ENCODE assay signal across 11 mouse cellular contexts in genomic region chr1:89626940-89627339, GRCm38 (mm10).
DNase-seq lines count a peak whose midpoint lies in the region; ATAC-seq and TF ChIP-seq lines count a peak whose summit lies in the region.
"Had no signal": no experiment of that assay in that cellular context is flagged by ENCODE, and none has a peak within 500 bp of the region (broad histone marks: within the 10 kb centered on the region; RNA-seq: fewer than 3 reads in every experiment).

No protein-coding gene starts in this region.

- no peaks in the 10 kb centered on the region for H3K9me3 ChIP-seq in hindbrain, embryonic 15.5 days
- H3K9me3 ChIP-seq in intestine, postnatal 0 days (ENCODE audit: control insufficient read depth) = no peaks in the 10 kb centered on the region
- H3K9me3 ChIP-seq in midbrain, embryonic 15.5 days = no peaks in the 10 kb centered on the region
- H3K9me3 ChIP-seq: limb, embryonic 12.5 days; stomach, embryonic 15.5 days had no signal

- H3K4me3 ChIP-seq in kidney, adult 2 months (ENCODE audit: insufficient read depth, low read depth, low read length) = no peak overlapping the region
- H3K4me3 ChIP-seq in hindbrain, embryonic 15.5 days = no peak overlapping the region
- no peak overlapping the region for H3K4me3 ChIP-seq in intestine, postnatal 0 days (ENCODE audit: low read depth, low read length)
- H3K4me3 ChIP-seq in midbrain, embryonic 15.5 days = no peak overlapping the region
- H3K4me3 ChIP-seq: limb, embryonic 12.5 days; stomach, embryonic 15.5 days had no signal

- ATAC-seq in hindbrain, embryonic 15.5 days (ENCODE audit: low FRiP score, low read depth) = no peak
- peak; percentile 73 for ATAC-seq in intestine, postnatal 0 days
- ATAC-seq in midbrain, embryonic 15.5 days (replicated peaks) = no peak
- ATAC-seq: inflammation-experienced regulatory T-cells, adult 6 months had no signal

- H3K4me1 ChIP-seq in kidney, adult 2 months (ENCODE audit: control insufficient read depth, insufficient read depth, low read length) = peaks cover 5% of the 10 kb centered on the region
- H3K4me1 ChIP-seq in hindbrain, embryonic 15.5 days (replicated peaks) = peaks cover 10% of the 10 kb centered on the region; the same call in 1 of the 2 replicates
- H3K4me1 ChIP-seq in intestine, postnatal 0 days (replicated peaks; ENCODE audit: control insufficient read depth, insufficient read depth, low read length) = peaks cover 3% of the 10 kb centered on the region; the same call in 1 of the 2 replicates
- peaks cover 10% of the 10 kb centered on the region for H3K4me1 ChIP-seq in midbrain, embryonic 15.5 days
- H3K4me1 ChIP-seq: stomach, embryonic 15.5 days had no signal

- no peak for TF ChIP-seq POLR2A in kidney, adult 2 months (IDR thresholded peaks at IDR 0.05; ENCODE audit: low read depth, low read length)

- intact Hi-C loops in heart, postnatal 10 days (cut with DNase I) = no loop called here

- no peaks in the 10 kb centered on the region for H3K27me3 ChIP-seq in kidney, adult 2 months (replicated peaks; ENCODE audit: control insufficient read depth, insufficient read depth, low read length)
- H3K27me3 ChIP-seq in hindbrain, embryonic 15.5 days = no peaks in the 10 kb centered on the region
- no peaks in the 10 kb centered on the region for H3K27me3 ChIP-seq in intestine, postnatal 0 days (replicated peaks; ENCODE audit: control insufficient read depth, insufficient read depth, low read length)
- no peaks in the 10 kb centered on the region for H3K27me3 ChIP-seq in midbrain, embryonic 15.5 days (replicated peaks)
- H3K27me3 ChIP-seq: limb, embryonic 12.5 days; stomach, embryonic 15.5 days had no signal

- no peak overlapping the region for H3K4me2 ChIP-seq in hindbrain, embryonic 15.5 days
- no peak overlapping the region for H3K4me2 ChIP-seq in intestine, postnatal 0 days (replicated peaks; ENCODE audit: low read depth)
- no peak overlapping the region for H3K4me2 ChIP-seq in midbrain, embryonic 15.5 days
- H3K4me2 ChIP-seq: limb, embryonic 12.5 days; lung, embryonic 14.5 days; stomach, embryonic 15.5 days had no signal

- no peak overlapping the region for H3K9ac ChIP-seq in hindbrain, embryonic 15.5 days
- no peak overlapping the region for H3K9ac ChIP-seq in intestine, postnatal 0 days (ENCODE audit: low read depth, low read length)
- H3K9ac ChIP-seq in midbrain, embryonic 15.5 days = no peak overlapping the region
- H3K9ac ChIP-seq: limb, embryonic 12.5 days; lung, embryonic 14.5 days; stomach, embryonic 15.5 days had no signal

- no peak overlapping the region for H3K27ac ChIP-seq in kidney, adult 2 months (ENCODE audit: insufficient read depth, low read depth, low read length)
- H3K27ac ChIP-seq in hindbrain, embryonic 15.5 days (replicated peaks) = 0 out of 2 replicates have a peak overlapping the region, but pooled peaks have one; percentile 14
- peak overlapping the region; percentile 46; the same call in 1 of the 2 replicates for H3K27ac ChIP-seq in intestine, postnatal 0 days (ENCODE audit: low read depth, low read length)
- peak overlapping the region; percentile 10; the same call in 1 of the 2 replicates for H3K27ac ChIP-seq in midbrain, embryonic 15.5 days
- H3K27ac ChIP-seq: limb, embryonic 12.5 days; stomach, embryonic 15.5 days had no signal

- peak; percentile 40 for DNase-seq in kidney, adult 2 months
- no peak for DNase-seq in kidney, adult 18-20 months
- DNase-seq in gastrocnemius, adult 8-10 months (ENCODE audit: low spot score in 2 of 2) = no peak
- no peak for DNase-seq in heart, postnatal 10 days
- DNase-seq: lung, embryonic 14.5 days had no signal

- 45% methylated on average over 10 of the region's 10 CpGs for WGBS in kidney, adult 2 months
- 45% methylated on average over 10 of the region's 10 CpGs for WGBS in hindbrain, embryonic 15.5 days
- 69% methylated on average over 10 of the region's 10 CpGs for WGBS in intestine, postnatal 0 days
- whole genome bisulfite sequencing in midbrain, embryonic 15.5 days = 61% methylated on average over 10 of the region's 10 CpGs

- no peaks in the 10 kb centered on the region for H3K36me3 ChIP-seq in kidney, adult 2 months (ENCODE audit: control insufficient read depth, insufficient read depth, low read length)
- 0 out of 2 replicates have a peak, but pooled peaks cover 3% of the 10 kb centered on the region for H3K36me3 ChIP-seq in hindbrain, embryonic 15.5 days
- H3K36me3 ChIP-seq in intestine, postnatal 0 days (ENCODE audit: control insufficient read depth, insufficient read depth) = peaks cover 6% of the 10 kb centered on the region; the same call in 1 of the 2 replicates
- H3K36me3 ChIP-seq in midbrain, embryonic 15.5 days (replicated peaks) = no peaks in the 10 kb centered on the region

- TF ChIP-seq CTCF in kidney, adult 2 months (conservative IDR thresholded peaks at IDR 0.05; ENCODE audit: insufficient read depth, insufficient read length, low read depth, low read length) = no peak
- no peak for TF ChIP-seq CTCF in intestine, postnatal 0 days (IDR thresholded peaks at IDR 0.05; ENCODE audit: low read depth)
